8 mouse cellular contexts compared by ENCODE assay signal in genomic region chr12:110417987-110418734, GRCm38 (mm10). TPM values are rescaled to one million over a fixed set of nuclear protein-coding genes. Genes with fewer than 3 reads are reported as not detected.
DNase-seq lines count a peak whose midpoint lies in the region; ATAC-seq lines count a peak whose summit lies in the region.

No protein-coding gene starts in this region.

- peak; percentile 46 for ATAC-seq in liver, embryonic 12.5 days

- DNase-seq in heart, adult 18-20 months, result peak; percentile 14 to 18
- DNase-seq in heart, postnatal 25 days (ENCODE audit: low spot score), result no peak
- peak; percentile 7 for DNase-seq in NIH3T3 (ENCODE audit: low read depth)
- peak; percentile 23 for DNase-seq in heart, postnatal 4 days
- DNase-seq in splenic B cell, adult 2 months (ENCODE audit: low read depth, low spot score), result peak; percentile 14
- no peak for DNase-seq in left cerebral cortex, adult 11 months (ENCODE audit: low spot score)
- no peak for DNase-seq in cerebellum, adult 8-10 months

- H3K27me3 ChIP-seq in liver, embryonic 12.5 days (replicated peaks), result peaks cover 4% of the 10 kb centered on the region; the same call in 1 of the 2 replicates
- H3K27me3 ChIP-seq in splenic B cell, adult 2 months (ENCODE audit: control insufficient read depth, insufficient read depth, low read length, poor library complexity, severe bottlenecking), result no peaks in the 10 kb centered on the region

- H3K36me3 ChIP-seq in liver, embryonic 12.5 days, result no peaks in the 10 kb centered on the region
- H3K36me3 ChIP-seq in splenic B cell, adult 2 months (ENCODE audit: control insufficient read depth, insufficient read depth, low read length, poor library complexity, severe bottlenecking), result no peaks in the 10 kb centered on the region

- no peak overlapping the region for H3K9ac ChIP-seq in liver, embryonic 12.5 days

- intact Hi-C loops in heart, postnatal 25 days (cut with DNase I), result loop anchor here (2.0 kb wide), 1 partner anchor 425 kb away; no protein-coding TSS in a partner anchor

- WGBS in liver, embryonic 12.5 days (ENCODE audit: insufficient replicate concordance), result 36% methylated on average over 20 of the region's 20 CpGs

- H3K27ac ChIP-seq in liver, embryonic 12.5 days, result no peak overlapping the region

- H3K9me3 ChIP-seq in liver, embryonic 12.5 days (replicated peaks), result no peaks in the 10 kb centered on the region

- H3K4me2 ChIP-seq in liver, embryonic 12.5 days, result peak overlapping the region; percentile 54

- peaks cover 37% of the 10 kb centered on the region for H3K4me1 ChIP-seq in liver, embryonic 12.5 days

- H3K4me3 ChIP-seq in liver, embryonic 12.5 days, result no peak overlapping the region

RNA-seq across cellular contexts. Expression of gene Ppp2r5c, which starts 28.8 kb away (rescaled TPM):
- 10 to 100 TPM; 91.7 to 91.9 TPM for total RNA-seq in heart, adult 18-20 months (2021)
- 10 to 100 TPM; 90.4 to 91.5 TPM for total RNA-seq in heart, postnatal 25 days (2021)
- total RNA-seq in heart, postnatal 4 days (2021), result 100 to 1,000 TPM; 126 to 128 TPM
- 103 and 105 TPM in 2 replicates for polyA plus RNA-seq in liver, embryonic 12.5 days (2016; fragmentation: Nextera tagmentation; extraction: Ambion mirVana)

Comparison
In these comparisons a context has a peak if more than half of its experiments do, and no peak if none do; other contexts are left out.
1. DNase-seq: peak in heart, adult 18-20 months (2 of 2), NIH3T3 (single experiment), heart, postnatal 4 days (single experiment) and splenic B cell, adult 2 months (single experiment); none in heart, postnatal 25 days (single experiment), left cerebral cortex, adult 11 months (single experiment) and cerebellum, adult 8-10 months (single experiment).